Mouse (Mus musculus) MEL (cell line): ENCODE data around the gene Camta1. TPM values are rescaled to one million over a fixed set of nuclear protein-coding genes. Genes with fewer than 3 reads are reported as not detected.

ENCODE experiments used
- DNase-seq: peaks from one replicate; pipeline ENCODE4 v3.0.0; 2011; ENCODE audit warnings: low read depth, low spot score
- H3K27ac ChIP-seq: 2 replicates; pipeline ENCODE4 v1.5.1; 2012; ENCODE audit warnings: low read depth, mild to moderate bottlenecking, control low read depth, low read length, moderate library complexity; ENCODE audit not compliant: control insufficient read depth
- H3K27me3 ChIP-seq, 2 experiments: fragments of 150-350 bp in 1 of 2; sonication (generic) in 1 of 2; 2 replicates each; pipeline ENCODE4 v1.6.1; 2012; ENCODE audit warnings: low read length in 2 of 2, mild to moderate bottlenecking in 2 of 2, improper control_type of control experiment in 1 of 2, moderate library complexity in 1 of 2; ENCODE audit not compliant: insufficient read depth in 2 of 2, control insufficient read depth in 1 of 2
- H3K36me3 ChIP-seq, 2 experiments: 2 replicates each; pipeline ENCODE4 v1.6.1; 2012 to 2014; ENCODE audit warnings: low read length in 2 of 2, improper control_type of control experiment in 1 of 2, inconsistent platforms in 1 of 2, mild to moderate bottlenecking in 1 of 2; ENCODE audit not compliant: insufficient read depth in 2 of 2, control insufficient read depth in 1 of 2
- H3K4me1 ChIP-seq, 2 experiments: fragments of 150-350 bp in 1 of 2; sonication (generic) in 1 of 2; 2 replicates each; pipeline ENCODE4 v1.6.1; 2012; ENCODE audit warnings: low read length in 2 of 2, improper control_type of control experiment in 1 of 2, mild to moderate bottlenecking in 1 of 2; ENCODE audit not compliant: insufficient read depth in 2 of 2, control insufficient read depth in 1 of 2
- H3K4me3 ChIP-seq, 2 experiments: fragments of 150-350 bp in 1 of 2; sonication (generic) in 1 of 2; 2 replicates each; pipeline ENCODE4 v1.5.1; 2012; ENCODE audit warnings: low read depth in 2 of 2, low read length in 2 of 2, mild to moderate bottlenecking in 2 of 2, moderate library complexity in 2 of 2, control low read depth in 1 of 2, improper control_type of control experiment in 1 of 2; ENCODE audit not compliant: control insufficient read depth in 1 of 2, insufficient read depth in 1 of 2
- H3K79me2 ChIP-seq: 2 replicates; pipeline ENCODE4 v1.6.1; 2012; ENCODE audit warnings: mild to moderate bottlenecking, low read length, moderate library complexity; ENCODE audit not compliant: control insufficient read depth, poor library complexity, insufficient read depth
- H3K9ac ChIP-seq: 2 replicates; pipeline ENCODE4 v1.6.1; 2012; ENCODE audit warnings: low read depth, mild to moderate bottlenecking, control low read depth, low read length, moderate library complexity; ENCODE audit not compliant: control insufficient read depth, poor library complexity, severe bottlenecking
- H3K9me3 ChIP-seq: fragments of 150-350 bp; sonication (generic); replicated peaks from 2 replicates; pipeline ENCODE4 v1.6.1; 2012; ENCODE audit warnings: mild to moderate bottlenecking, low read length, improper control_type of control experiment, moderate library complexity; ENCODE audit not compliant: insufficient read depth
- BHLHE40 ChIP-seq: IDR thresholded peaks from 2 replicates; pipeline ENCODE4 v1.6.1; 2012; ENCODE audit warnings: low read depth, mild to moderate bottlenecking, inconsistent platforms, low read length, improper control_type of control experiment, borderline replicate concordance
- CTCF ChIP-seq, 3 experiments: IDR thresholded peaks in 2 of 3; conservative IDR thresholded peaks in 1 of 3; 2 replicates each; pipeline ENCODE4 v1.5.1; 2011 to 2012; ENCODE audit warnings: low read length in 3 of 3, low read depth in 2 of 3, mild to moderate bottlenecking in 2 of 3, improper control_type of control experiment in 1 of 3, inconsistent platforms in 1 of 3, mixed read lengths in 1 of 3, moderate library complexity in 1 of 3; ENCODE audit not compliant: control insufficient read depth in 1 of 3, insufficient read depth in 1 of 3, poor library complexity in 1 of 3, severe bottlenecking in 1 of 3
- ELF1 ChIP-seq: IDR thresholded peaks from 2 replicates; pipeline ENCODE4 v1.6.1; 2014; ENCODE audit warnings: low read depth, mild to moderate bottlenecking, inconsistent platforms, low read length, improper control_type of control experiment, moderate library complexity
- EP300 ChIP-seq, 2 experiments: IDR thresholded peaks; 2 replicates each; pipeline ENCODE4 v1.6.1; 2011; ENCODE audit warnings: improper control_type of control experiment in 2 of 2, low read length in 2 of 2, low read depth in 1 of 2, mild to moderate bottlenecking in 1 of 2
- ETS1 ChIP-seq: IDR thresholded peaks from 2 replicates; pipeline ENCODE4 v1.6.1; 2012; ENCODE audit warnings: low read depth, mild to moderate bottlenecking, inconsistent platforms, low read length, improper control_type of control experiment, moderate library complexity
- GABPA ChIP-seq: IDR thresholded peaks from 2 replicates; pipeline ENCODE4 v1.6.1; 2012; ENCODE audit warnings: low read depth, mild to moderate bottlenecking, inconsistent platforms, low read length, improper control_type of control experiment, moderate library complexity
- HCFC1 ChIP-seq: IDR thresholded peaks from 2 replicates; pipeline ENCODE4 v1.6.1; 2012; ENCODE audit warnings: low read depth, mild to moderate bottlenecking, inconsistent platforms, low read length, improper control_type of control experiment, moderate library complexity
- KAT2A ChIP-seq: conservative IDR thresholded peaks from 2 replicates; pipeline ENCODE4 v1.6.1; 2012; ENCODE audit warnings: low read depth, low read length, improper control_type of control experiment, inconsistent platforms
- MAFK ChIP-seq: IDR thresholded peaks from 2 replicates; pipeline ENCODE4 v1.6.1; 2011; ENCODE audit warnings: low read depth, mild to moderate bottlenecking, low read length, improper control_type of control experiment, borderline replicate concordance
- MAX ChIP-seq: IDR thresholded peaks from 2 replicates; pipeline ENCODE4 v1.6.1; 2011; ENCODE audit warnings: low read length, improper control_type of control experiment
- MAZ ChIP-seq: IDR thresholded peaks from 2 replicates; pipeline ENCODE4 v1.6.1; 2012; ENCODE audit warnings: low read depth, mild to moderate bottlenecking, inconsistent platforms, low read length, improper control_type of control experiment
- MEF2A ChIP-seq: IDR thresholded peaks from 2 replicates; pipeline ENCODE4 v1.6.1; 2014; ENCODE audit warnings: low read depth, mild to moderate bottlenecking, inconsistent platforms, low read length, improper control_type of control experiment; ENCODE audit not compliant: poor library complexity, insufficient replicate concordance, severe bottlenecking; ENCODE audit errors: extremely low read depth
- MXI1 ChIP-seq: IDR thresholded peaks from 2 replicates; pipeline ENCODE4 v1.6.1; 2011; ENCODE audit warnings: mild to moderate bottlenecking, low read depth, low read length, improper control_type of control experiment
- MYB ChIP-seq: IDR thresholded peaks from 2 replicates; pipeline ENCODE4 v1.6.1; 2011; ENCODE audit warnings: mild to moderate bottlenecking, low read depth, low read length, improper control_type of control experiment
- POLR2A ChIP-seq, 2 experiments: IDR thresholded peaks; 2 replicates each; pipeline ENCODE4 v1.6.1; 2011 to 2012; ENCODE audit warnings: low read length in 2 of 2, mild to moderate bottlenecking in 2 of 2, control low read depth in 1 of 2, improper control_type of control experiment in 1 of 2, low read depth in 1 of 2, moderate library complexity in 1 of 2; ENCODE audit not compliant: control insufficient read depth in 1 of 2, insufficient read depth in 1 of 2, poor library complexity in 1 of 2
- POLR2AphosphoS5 ChIP-seq: IDR thresholded peaks from 2 replicates; pipeline ENCODE4 v1.6.1; 2012; ENCODE audit warnings: low read depth, borderline replicate concordance, mild to moderate bottlenecking, inconsistent platforms, low read length, moderate library complexity, mixed read lengths
- RCOR1 ChIP-seq: IDR thresholded peaks from 2 replicates; pipeline ENCODE4 v1.6.1; 2012; ENCODE audit warnings: low read depth, mild to moderate bottlenecking, inconsistent platforms, low read length, improper control_type of control experiment
- SIN3A ChIP-seq: IDR thresholded peaks from 2 replicates; pipeline ENCODE4 v1.6.1; 2012; ENCODE audit warnings: low read length, improper control_type of control experiment, inconsistent platforms
- TAL1 ChIP-seq: IDR thresholded peaks from 2 replicates; pipeline ENCODE4 v1.6.1; 2012; ENCODE audit warnings: mild to moderate bottlenecking, inconsistent platforms, low read length, moderate library complexity, mixed read lengths
- TBP ChIP-seq: IDR thresholded peaks from 2 replicates; pipeline ENCODE4 v1.8.0; 2011; ENCODE audit warnings: low read depth, low read length, improper control_type of control experiment
- ZC3H11A ChIP-seq: IDR thresholded peaks from 2 replicates; pipeline ENCODE4 v1.6.1; 2012; ENCODE audit warnings: low read depth, mild to moderate bottlenecking, inconsistent platforms, low read length, improper control_type of control experiment
- ZNF384 ChIP-seq: IDR thresholded peaks from 2 replicates; pipeline ENCODE4 v1.6.1; 2012; ENCODE audit warnings: low read depth, mild to moderate bottlenecking, inconsistent platforms, low read length, improper control_type of control experiment
- polyA plus RNA-seq, 2 experiments: library from polyadenylated mRNA; stranded (reverse) in 1 of 2; unstranded in 1 of 2; fragments of >175 nt in 1 of 2; fragments of >200 nt in 1 of 2; gene quantifications; 2 replicates each; pipeline versions ENCODE4 v1.2.1 to v1.2.4; 2012; ENCODE audit warnings: low replicate concordance in 2 of 2, low read depth in 1 of 2; ENCODE audit not compliant: insufficient read length in 2 of 2, insufficient read depth in 1 of 2, missing spikeins in 1 of 2
- total RNA-seq: library from RNA; depleted of rRNA; stranded (reverse); fragments of 300-350 nt; gene quantifications from 2 replicates; pipeline ENCODE4 v1.2.3, GENCODE M21; 2012

Gene Camta1
- total and polyA plus RNA-seq, 3 experiments, result 28.2 to 87.5 TPM; not detected in 1

- Histone ChIP-seq H3K4me1 (peaks cover 15 to 33% of the 10 kb centered on the region in 2 experiments), H3K9ac (no peak overlapping the region; the same call in 1 of the 2 replicates), H3K36me3 (peaks cover 0 to 24% of the 10 kb centered on the region in 2 experiments; a peak in 2 of 4 replicates), H3K9me3 (no peaks in the 10 kb centered on the region), H3K27ac (peak overlapping the region; percentile 27), H3K27me3 (no peaks in the 10 kb centered on the region), H3K4me3 (peak overlapping the region; percentile 4 to 96; a peak in 2 of 4 replicates), H3K79me2 (no peaks in the 10 kb centered on the region)
- TF ChIP-seq CTCF (IDR thresholded peaks at IDR 0.05 in 2 of 3, conservative IDR thresholded peaks at IDR 0.05 in 1 of 3; ENCODE audit: control insufficient read depth in 1 of 3, insufficient read depth in 1 of 3, low read depth in 2 of 3, low read length in 3 of 3, poor library complexity in 1 of 3, severe bottlenecking in 1 of 3), result no peak
- peak in 1 of 2 experiments; percentile 38; a peak in 1 of 4 replicates for TF ChIP-seq EP300 (IDR thresholded peaks at IDR 0.05; ENCODE audit: low read depth in 1 of 2, low read length in 2 of 2)
- TF ChIP-seq ZNF384, result no peak
- TF ChIP-seq MAFK, result no peak
- TF ChIP-seq HCFC1, result 0 out of 2 replicates have a peak, but pooled peaks have one; percentile 24
- TF ChIP-seq POLR2A (IDR thresholded peaks at IDR 0.05; ENCODE audit: control insufficient read depth in 1 of 2, insufficient read depth in 1 of 2, low read depth in 1 of 2, low read length in 2 of 2, poor library complexity in 1 of 2), result no peak
- TF ChIP-seq SIN3A, result no peak; the same call in 1 of the 2 replicates
- peak; percentile 56; the same call in 1 of the 2 replicates for TF ChIP-seq MAX
- peak; percentile 61; the same call in 1 of the 2 replicates for TF ChIP-seq MXI1
- no peak for TF ChIP-seq ZC3H11A
- no peak for TF ChIP-seq RCOR1
- no peak for TF ChIP-seq MEF2A
- no peak for TF ChIP-seq ETS1
- no peak for TF ChIP-seq TAL1
- peak; percentile 20; the same call in 1 of the 2 replicates for TF ChIP-seq ELF1
- 0 out of 2 replicates have a peak, but pooled peaks have one; percentile 40 for TF ChIP-seq TBP
- TF ChIP-seq BHLHE40, result no peak
- no peak for TF ChIP-seq GABPA
- TF ChIP-seq MYB, result no peak
- TF ChIP-seq MAZ, result no peak; the same call in 1 of the 2 replicates
- TF ChIP-seq POLR2AphosphoS5, result no peak
- no peak for TF ChIP-seq KAT2A
- peak; percentile 85 for DNase-seq
Observed at GRCm38 (mm10) chr4:151900735-151901134, 39.1 kb upstream of the Camta1 start.
